Mouse (Mus musculus) ovary, postnatal 14 days (tissue): ENCODE measurements around the gene Idi1.
"Not testable (repeated sequence)": the region's sequence is repeated elsewhere in the genome, so short reads cannot be mapped to it uniquely, and the experiment has no call there.

Experiments used
- DNase-seq: peaks from one replicate; pipeline ENCODE4 v3.0.0; 2022; ENCODE audit warnings: low spot score

The Idi1 gene

DNA sequence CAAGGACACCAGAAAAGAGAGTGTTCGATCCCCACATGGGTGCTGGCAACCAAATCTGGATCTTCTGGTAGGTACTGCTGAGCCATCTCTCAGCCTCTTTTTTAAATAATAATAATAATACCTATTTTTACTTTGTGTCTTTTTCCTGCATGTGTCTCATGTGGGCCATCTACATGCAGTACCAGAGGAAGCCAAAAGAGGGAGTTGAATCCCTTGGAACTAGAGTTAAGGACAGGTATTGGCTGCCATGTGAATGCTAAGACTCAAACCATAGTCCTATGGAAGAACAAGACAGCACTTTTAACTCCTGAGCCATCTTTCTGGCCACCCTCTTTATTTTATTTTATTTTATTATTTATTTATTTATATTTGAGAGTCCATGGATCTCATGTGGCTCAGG lies 3.3 kb downstream of the Idi1 start:
- DNase-seq, result no peak

DNA sequence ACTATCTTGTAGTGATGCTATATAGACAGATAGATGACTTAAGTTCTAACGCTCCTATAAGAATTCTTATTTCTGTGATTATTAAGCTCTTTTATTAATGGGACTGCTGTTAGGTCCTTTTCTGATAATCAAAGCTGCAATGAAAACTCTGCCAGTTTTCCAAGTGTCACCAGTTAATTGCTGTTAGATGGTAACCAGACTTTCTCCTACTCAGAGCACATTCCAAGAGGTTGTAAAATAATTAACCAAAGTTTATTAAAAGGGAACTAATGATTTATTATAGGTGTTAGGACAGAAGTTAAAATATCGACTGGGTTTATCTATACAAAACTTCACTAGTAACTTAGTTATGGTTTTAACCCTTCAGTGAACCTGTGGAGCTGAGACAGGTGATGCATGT lies 20.7 kb downstream of the Idi1 start:
- DNase-seq, result not testable (repeated sequence)

DNA sequence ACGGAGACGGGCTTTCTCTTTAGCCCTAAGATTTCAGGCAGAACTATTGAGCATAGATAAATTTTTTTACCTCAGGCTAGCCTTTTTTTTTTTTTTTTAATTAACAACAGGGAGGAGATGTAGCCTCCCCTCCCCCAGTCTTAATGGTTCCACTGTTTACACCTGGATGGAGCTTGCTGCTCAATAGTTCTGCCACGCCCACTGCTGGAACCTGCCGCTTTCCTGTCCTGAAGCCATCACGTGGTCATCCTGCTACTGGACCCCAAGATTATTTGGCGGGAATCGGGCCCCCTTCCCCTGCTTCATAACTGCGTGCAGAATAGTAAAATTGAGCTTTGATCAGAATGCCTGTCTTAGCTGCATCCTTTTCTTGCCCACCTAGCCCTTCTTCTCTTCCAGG lies 28.6 kb downstream of the Idi1 start:
- DNase-seq, result not testable (repeated sequence)

DNA sequence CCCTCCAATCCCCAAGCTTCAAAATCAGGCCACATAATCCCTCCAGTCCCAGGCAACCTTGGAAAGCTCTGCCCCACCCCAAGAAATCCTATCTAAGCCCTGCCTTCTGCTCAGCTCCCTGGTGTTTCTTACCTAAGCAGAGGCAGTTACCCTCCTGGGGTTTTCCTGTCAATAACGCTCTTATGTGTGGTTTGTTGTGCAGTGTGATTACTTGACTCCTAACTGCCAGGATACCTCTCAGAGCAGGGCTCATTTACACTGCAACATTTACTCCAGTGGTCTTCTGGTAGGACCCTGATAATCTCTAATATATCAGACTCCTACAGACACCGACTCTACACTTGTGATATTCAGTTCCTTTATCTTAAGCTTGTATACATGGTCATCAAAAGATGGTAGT lies 48.2 kb downstream of the Idi1 start:
- no peak for DNase-seq

DNA sequence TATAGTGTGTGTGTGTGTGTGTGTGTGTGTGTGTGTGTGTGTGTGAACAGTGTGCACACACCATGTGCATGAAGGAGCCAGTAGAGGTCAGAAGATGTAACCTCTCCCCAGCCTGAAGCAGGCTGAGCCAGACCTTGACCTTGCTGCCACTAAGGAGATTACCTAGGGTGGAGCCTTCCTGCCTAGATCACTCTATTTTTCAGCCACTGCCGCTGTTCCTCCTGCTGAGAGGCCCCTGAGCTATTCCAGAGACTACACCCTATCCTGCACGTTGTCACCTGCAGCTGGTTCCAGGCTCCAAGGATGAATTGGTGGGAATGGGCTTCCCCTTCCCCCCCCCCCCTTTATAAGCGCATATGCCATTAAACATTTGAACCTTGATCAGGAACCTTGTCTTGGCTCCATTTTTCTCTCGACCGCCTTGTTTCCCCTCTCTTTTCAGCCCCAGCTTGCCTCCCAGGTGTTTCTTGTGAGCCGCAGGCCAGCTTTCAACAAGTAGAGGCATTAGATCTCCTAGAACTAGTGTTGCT lies 52.4 kb downstream of the Idi1 start:
- DNase-seq, result not testable (repeated sequence)

DNA sequence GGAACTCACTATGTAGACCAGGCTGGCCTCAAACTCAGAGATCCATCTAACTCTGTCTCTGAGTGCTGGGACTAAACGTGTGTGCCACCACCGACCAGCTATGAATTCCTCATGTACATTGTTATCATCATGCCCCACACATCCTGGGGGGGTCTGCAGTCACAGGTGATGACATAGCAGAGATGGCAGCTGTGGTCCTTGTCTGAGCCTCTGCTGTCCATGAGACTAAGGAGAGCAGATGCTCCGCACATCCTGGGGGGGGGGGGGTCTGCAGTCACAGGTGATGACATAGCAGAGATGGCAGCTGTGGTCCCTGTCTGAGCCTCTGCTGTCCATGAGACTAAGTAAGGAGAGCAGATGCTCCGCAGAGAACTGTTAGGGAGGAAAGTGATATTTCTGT lies 55.8 kb downstream of the Idi1 start:
- DNase-seq, result not testable (repeated sequence)

DNA sequence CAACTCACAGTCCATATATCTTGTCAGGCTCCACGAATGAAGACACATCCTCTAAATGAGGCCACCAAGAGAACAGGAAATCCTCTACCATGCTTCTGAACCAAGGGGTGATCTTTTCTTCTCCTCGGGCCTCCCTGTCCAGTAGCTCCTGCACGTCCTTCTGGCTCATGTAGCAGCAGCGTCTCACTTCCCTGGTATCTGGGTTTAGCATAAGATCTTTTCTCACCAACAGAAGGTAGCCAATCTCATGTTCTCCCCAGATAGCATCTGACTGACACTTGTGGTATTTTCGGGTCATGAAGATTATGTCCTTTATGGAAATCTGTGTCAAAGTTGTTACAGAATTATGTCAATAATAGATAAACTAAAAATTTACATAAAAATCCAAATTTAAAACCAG lies 56.4 kb downstream of the Idi1 start:
- DNase-seq, result not testable (repeated sequence)
